Mouse (Mus musculus): ENCODE measurements around the gene Blvrb. TPM values are rescaled to one million over a fixed set of nuclear protein-coding genes. Genes with fewer than 3 reads are reported as not detected.
A peak's percentile ranks its signal among the peaks of the same experiment; 100 is the strongest.

The Blvrb gene
- total RNA-seq, 2 experiments from 2014 or later = 30.1 to 30.5 TPM

- no peak for DNase-seq (ENCODE audit: low spot score)
- intact Hi-C loops (cut with DNase I) = no loop called here
Observed at GRCm38 (mm10) chr7:27501620-27502019, 53.8 kb downstream of the Blvrb start.

DNA sequence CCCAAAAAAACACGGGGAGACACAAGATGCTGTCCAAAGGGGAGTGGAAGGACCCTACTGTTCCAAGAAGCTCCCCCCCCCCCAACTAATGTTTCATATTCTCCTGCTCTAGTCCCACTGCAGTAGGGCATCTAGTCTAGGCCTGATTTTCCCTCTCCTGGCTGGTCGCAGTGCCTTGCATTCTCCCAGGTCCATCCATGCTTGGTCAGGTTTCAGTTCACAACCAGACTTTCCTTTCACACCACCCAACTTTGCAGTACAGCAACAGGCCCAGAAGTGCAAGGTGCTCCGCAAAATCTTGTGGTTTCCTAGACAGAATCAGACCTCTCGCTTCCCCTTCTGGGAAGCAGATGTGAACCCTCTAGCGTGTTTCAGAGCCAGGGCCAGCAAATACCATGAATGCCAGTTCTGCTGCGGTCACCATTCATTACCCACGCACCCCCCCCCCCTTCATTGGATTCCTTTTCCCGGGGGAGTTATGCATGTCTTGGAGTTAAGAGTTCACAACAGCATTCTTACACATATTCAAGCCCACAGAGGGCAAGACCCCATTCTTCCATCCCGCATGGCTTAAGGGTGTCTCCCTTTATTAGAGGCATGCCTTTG is 59.1 kb downstream of the Blvrb start:
- intact Hi-C loops (cut with DNase I) = loop anchor here (2.0 to 5.0 kb wide), 2 partner anchors 16 to 60 kb away; partner anchors contain the start of genes Blvrb and Sptbn4
- DNase-seq (ENCODE audit: low spot score) = no peak

DNA sequence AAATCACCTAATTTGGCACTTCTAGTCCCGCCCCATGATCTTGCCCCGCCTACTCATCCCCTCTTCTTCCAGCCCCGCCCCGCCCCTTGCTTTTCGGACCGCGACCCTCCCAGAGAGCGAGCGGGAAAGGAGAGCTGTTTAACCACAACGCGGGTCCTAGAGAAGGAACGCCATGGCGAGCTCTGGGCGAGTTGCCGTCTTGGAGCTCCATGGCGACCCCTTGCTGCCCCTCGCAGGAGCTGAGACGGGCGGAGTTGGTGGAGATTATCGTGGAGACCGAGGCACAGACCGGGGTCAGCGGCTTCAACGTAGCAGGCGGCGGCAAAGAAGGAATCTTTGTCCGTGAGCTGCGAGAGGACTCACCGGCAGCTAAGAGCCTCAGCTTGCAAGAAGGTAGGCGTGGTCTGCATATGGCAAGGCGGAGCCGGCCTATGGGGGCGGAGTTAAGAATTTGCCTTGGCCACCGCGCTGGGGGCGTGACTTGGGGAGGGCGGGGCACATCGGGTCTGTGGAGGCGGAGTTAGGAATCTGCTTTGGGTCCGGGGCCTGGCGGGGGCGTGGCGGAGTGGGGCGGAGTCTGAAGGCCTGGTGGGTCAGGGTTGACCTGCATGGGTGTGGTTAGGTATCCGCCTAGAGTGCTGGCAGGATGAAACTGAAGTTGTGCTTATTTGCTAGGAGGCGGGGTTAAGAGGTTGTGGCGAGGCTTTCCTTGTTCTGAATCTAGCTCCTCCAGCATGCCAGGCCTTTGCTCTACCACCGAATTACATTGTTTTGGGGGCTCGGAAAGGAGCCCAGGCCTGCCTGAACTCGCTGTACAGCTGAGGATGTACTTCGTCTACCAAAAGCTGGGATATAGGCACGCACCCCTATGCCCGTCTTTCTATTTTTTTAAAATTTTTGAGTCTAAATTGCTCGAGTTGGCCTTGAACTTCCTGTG is 60.2 kb downstream of the Blvrb start:
- intact Hi-C loops (cut with DNase I) = loop anchor here (2.0 to 5.0 kb wide), 2 partner anchors 17 to 61 kb away; partner anchors contain the start of genes Blvrb and Sptbn4

DNA sequence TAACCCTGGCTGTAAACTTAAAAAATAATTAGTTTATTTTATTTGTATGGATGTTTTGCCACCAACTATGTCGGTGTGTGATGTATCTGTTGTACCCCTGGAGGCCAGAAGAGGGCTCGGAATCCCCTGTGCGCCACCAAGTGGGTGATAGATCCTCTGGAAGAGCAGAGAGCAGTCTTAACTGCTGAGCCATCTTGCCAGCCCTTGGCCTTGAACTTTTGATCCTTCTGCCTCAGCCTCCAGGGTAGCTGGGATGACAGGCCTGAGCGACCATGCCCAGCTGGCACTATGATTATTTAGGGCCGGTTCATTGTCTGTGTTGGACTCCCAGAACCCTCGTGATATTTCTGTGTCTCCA is 60.8 kb downstream of the Blvrb start:
- intact Hi-C loops (cut with DNase I) = loop anchor here (5.0 kb wide), 1 partner anchor 61 kb away; the partner anchor contains the start of genes Blvrb and Sptbn4

More for the DNA sequence above, 60.2 kb downstream of the Blvrb start:
- DNase-seq (ENCODE audit: low spot score) = peak; percentile 94

DNA sequence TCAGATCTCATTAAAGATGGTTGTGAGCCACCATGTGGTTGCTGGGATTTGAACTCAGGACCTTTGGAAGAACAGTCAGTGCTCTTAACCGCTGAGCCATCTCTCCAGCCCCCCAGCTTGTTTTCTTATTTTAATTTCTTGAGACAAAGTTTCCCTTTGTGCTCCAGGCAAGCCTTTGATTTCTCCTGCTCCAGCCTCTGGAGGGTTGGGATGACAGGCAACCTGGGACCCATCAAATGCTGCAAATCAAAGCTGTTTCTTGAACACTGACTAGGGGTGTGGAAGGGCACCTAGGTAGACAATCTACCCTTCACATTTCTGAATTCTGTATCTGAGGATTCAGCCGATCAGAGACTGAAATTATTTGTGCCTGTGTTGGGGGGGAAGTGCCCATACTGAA is 63.0 kb downstream of the Blvrb start:
- intact Hi-C loops (cut with DNase I) = no loop called here
- DNase-seq (ENCODE audit: low spot score) = no peak

More for the DNA sequence above, 60.8 kb downstream of the Blvrb start:
- no peak for DNase-seq (ENCODE audit: low spot score)

DNA sequence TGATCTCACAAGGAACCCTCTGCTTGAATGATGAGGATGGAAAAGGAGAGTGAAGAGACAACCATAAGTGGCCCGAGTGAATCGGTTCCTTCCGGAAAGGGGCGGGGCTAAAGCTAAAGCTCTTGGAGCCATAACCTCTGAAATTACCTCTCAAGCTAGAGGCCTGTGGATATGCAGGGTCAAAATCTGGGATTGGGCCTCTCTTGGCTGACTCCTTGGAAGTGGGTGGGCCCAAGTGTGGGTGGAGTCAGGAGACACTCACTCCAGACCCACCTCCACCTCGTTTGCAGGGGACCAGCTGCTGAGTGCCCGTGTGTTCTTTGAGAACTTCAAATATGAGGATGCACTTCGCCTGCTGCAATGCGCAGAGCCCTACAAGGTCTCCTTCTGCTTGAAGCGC is 67.2 kb downstream of the Blvrb start:
- intact Hi-C loops (cut with DNase I) = loop anchor here (5.0 kb wide), 1 partner anchor 108 kb away; no protein-coding TSS in a partner anchor
- no peak for DNase-seq (ENCODE audit: low spot score)

Other genes with a start within 250 kb of the Blvrb start
- gene Itpkc, start 219.3 kb upstream of the Blvrb start, total RNA-seq (2021) = 1 to 10 TPM; 4.4 to 4.7 TPM
- 1 to 10 TPM; 7.3 to 8.1 TPM for gene Coq8b, start 215.0 kb upstream of the Blvrb start, total RNA-seq (2021)
- 1 to 10 TPM; 4.5 to 5.3 TPM for gene Numbl, start 189.5 kb upstream of the Blvrb start, total RNA-seq (2021)
- 100 to 1,000 TPM; 210 to 247 TPM for gene Ltbp4, start 110.3 kb upstream of the Blvrb start, total RNA-seq (2021)
- 1 to 10 TPM; 6.4 to 8.2 TPM for gene Shkbp1, start 92.0 kb upstream of the Blvrb start, total RNA-seq (2021)
- not detected for gene Gm20479, start 90.6 kb upstream of the Blvrb start, total RNA-seq (2021)
- under 1 TPM; 0.08 to 0.42 TPM for gene Sptbn4, start 292 bp upstream of the Blvrb start, total RNA-seq (2021)
- 1 to 10 TPM; 6.4 to 8.0 TPM for gene Sertad3, start 25.8 kb downstream of the Blvrb start, total RNA-seq (2021)
- gene Sertad1, start 38.9 kb downstream of the Blvrb start, total RNA-seq (2021) = 10 to 100 TPM in 1 of 2 experiments, 1 to 10 TPM in 1; 7.9 to 13.0 TPM
- gene Prx, start 51.3 kb downstream of the Blvrb start, total RNA-seq (2021) = 1 to 10 TPM; 1.2 to 1.6 TPM
- under 1 TPM; 0.13 to 0.17 TPM for gene Hipk4, start 75.3 kb downstream of the Blvrb start, total RNA-seq (2021)
- gene Pld3, start 105.2 kb downstream of the Blvrb start, total RNA-seq (2021) = 10 to 100 TPM; 23.3 to 27.1 TPM
- gene 2310022A10Rik, start 105.3 kb downstream of the Blvrb start, total RNA-seq (2021) = 10 to 100 TPM; 64.6 to 71.9 TPM
- 100 to 1,000 TPM; 166 to 177 TPM for gene Akt2, start 143.6 kb downstream of the Blvrb start, total RNA-seq (2021)
- gene Ttc9b, start 205.9 kb downstream of the Blvrb start, total RNA-seq (2021) = not detected
- gene Map3k10, start 226.6 kb downstream of the Blvrb start, total RNA-seq (2021) = 10 to 100 TPM; 21.9 to 22.2 TPM
- gene Zfp607b, start 241.4 kb downstream of the Blvrb start, total RNA-seq (2021) = under 1 TPM; 0.39 to 0.88 TPM